Comparison of ENCODE assay signal across 18 mouse cellular contexts in the genomic region with DNA sequence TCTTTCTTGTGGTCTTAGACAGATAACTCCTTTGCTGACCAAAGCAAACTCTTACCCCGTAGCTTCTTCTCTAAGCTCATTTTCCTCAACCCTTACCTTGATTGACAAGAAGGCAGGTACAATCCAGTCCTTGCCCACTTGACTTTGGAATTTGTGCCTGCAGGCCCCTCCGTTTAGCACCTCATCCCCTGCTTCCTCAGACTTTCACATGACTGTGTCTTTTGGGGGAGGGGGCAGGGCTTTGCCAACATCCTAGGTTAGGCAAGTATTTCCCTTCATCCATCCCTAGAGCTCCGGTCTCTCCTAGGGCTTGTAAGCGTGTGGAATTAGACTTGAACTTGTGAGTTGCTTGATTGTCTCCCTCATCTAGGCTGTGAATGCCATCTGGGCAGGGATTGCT. TPM values are rescaled to one million over a fixed set of nuclear protein-coding genes. Genes with fewer than 3 reads are reported as not detected.
DNase-seq lines count a peak whose midpoint lies in the region; ATAC-seq and TF ChIP-seq lines count a peak whose summit lies in the region.
"Had no signal": no experiment of that assay in that cellular context is flagged by ENCODE, and none has a peak within 500 bp of the region (broad histone marks: within the 10 kb centered on the region; RNA-seq: fewer than 3 reads in every experiment).

No protein-coding gene starts in this region.

- TF ChIP-seq POLR2A in ES-Bruce4 (IDR thresholded peaks at IDR 0.05; ENCODE audit: insufficient read depth, low read length), result no peak

- H3K4me1 ChIP-seq in hindbrain, embryonic 14.5 days (replicated peaks; ENCODE audit: control insufficient read depth, insufficient read depth, low read length), result peaks cover 30% of the 10 kb centered on the region; the same call in 1 of the 2 replicates
- H3K4me1 ChIP-seq in hindbrain, embryonic 11.5 days (replicated peaks; ENCODE audit: control insufficient read depth, insufficient read depth, low read length), result peaks cover 5% of the 10 kb centered on the region; the same call in 1 of the 2 replicates
- H3K4me1 ChIP-seq in ES-Bruce4 (ENCODE audit: control insufficient read depth, insufficient read depth, low read length), result peaks cover 7% of the 10 kb centered on the region
- peaks cover 54% of the 10 kb centered on the region for H3K4me1 ChIP-seq in midbrain, embryonic 15.5 days
- H3K4me1 ChIP-seq in heart, embryonic 11.5 days (ENCODE audit: control insufficient read depth, insufficient read depth, low read length), result peaks cover 21% of the 10 kb centered on the region

- H3K36me3 ChIP-seq in hindbrain, embryonic 14.5 days (replicated peaks; ENCODE audit: control insufficient read depth, insufficient read depth), result no peaks in the 10 kb centered on the region
- H3K36me3 ChIP-seq in hindbrain, embryonic 11.5 days (ENCODE audit: control insufficient read depth, insufficient read depth, low read length), result no peaks in the 10 kb centered on the region
- no peaks in the 10 kb centered on the region for H3K36me3 ChIP-seq in ES-Bruce4 (ENCODE audit: control insufficient read depth, insufficient read depth, low read length, poor library complexity, severe bottlenecking)
- no peaks in the 10 kb centered on the region for H3K36me3 ChIP-seq in midbrain, embryonic 15.5 days (replicated peaks)
- no peaks in the 10 kb centered on the region for H3K36me3 ChIP-seq in heart, embryonic 11.5 days (ENCODE audit: control insufficient read depth, insufficient read depth, low read length)
- H3K36me3 ChIP-seq: embryonic facial prominence, embryonic 10.5 days; forebrain, embryonic 15.5 days; heart, embryonic 12.5 days had no signal

- no peak for ATAC-seq in hindbrain, embryonic 14.5 days (ENCODE audit: low FRiP score)
- ATAC-seq in hindbrain, embryonic 11.5 days (ENCODE audit: low FRiP score), result no peak
- ATAC-seq in midbrain, embryonic 15.5 days (replicated peaks), result no peak
- no peak for ATAC-seq in heart, embryonic 11.5 days (replicated peaks; ENCODE audit: insufficient number of reproducible peaks, low FRiP score, low TSS enrichment)
- ATAC-seq: activated CD4-positive, CD25-positive, alpha-beta regulatory T cell, adult 4 months; forebrain, embryonic 15.5 days; intestine, embryonic 16.5 days had no signal

- no peaks in the 10 kb centered on the region for H3K27me3 ChIP-seq in hindbrain, embryonic 14.5 days (ENCODE audit: control insufficient read depth, insufficient read depth, low read length)
- H3K27me3 ChIP-seq in hindbrain, embryonic 11.5 days (ENCODE audit: control insufficient read depth, insufficient read depth, low read length), result peaks cover 18% of the 10 kb centered on the region
- H3K27me3 ChIP-seq in ES-Bruce4 (ENCODE audit: control insufficient read depth, insufficient read depth, low read length, poor library complexity, severe bottlenecking), result no peaks in the 10 kb centered on the region
- no peaks in the 10 kb centered on the region for H3K27me3 ChIP-seq in midbrain, embryonic 15.5 days (replicated peaks)
- H3K27me3 ChIP-seq in heart, embryonic 11.5 days (ENCODE audit: control insufficient read depth, insufficient read depth, low read length), result peaks cover 46% of the 10 kb centered on the region
- H3K27me3 ChIP-seq: forebrain, embryonic 15.5 days had no signal

- H3K9me3 ChIP-seq in hindbrain, embryonic 14.5 days (ENCODE audit: control insufficient read depth, low read length), result no peaks in the 10 kb centered on the region
- no peaks in the 10 kb centered on the region for H3K9me3 ChIP-seq in hindbrain, embryonic 11.5 days (ENCODE audit: control insufficient read depth, low read length)
- no peaks in the 10 kb centered on the region for H3K9me3 ChIP-seq in ES-Bruce4 (replicated peaks; ENCODE audit: control insufficient read depth, insufficient read depth, low read length, poor library complexity, severe bottlenecking)
- no peaks in the 10 kb centered on the region for H3K9me3 ChIP-seq in midbrain, embryonic 15.5 days
- no peaks in the 10 kb centered on the region for H3K9me3 ChIP-seq in heart, embryonic 11.5 days (replicated peaks; ENCODE audit: control insufficient read depth, low read length)
- H3K9me3 ChIP-seq: embryonic facial prominence, embryonic 10.5 days; forebrain, embryonic 15.5 days; heart, embryonic 12.5 days had no signal

- 90% methylated on average over 4 of the region's 4 CpGs for WGBS in hindbrain, embryonic 14.5 days
- WGBS in hindbrain, embryonic 11.5 days, result 82% methylated on average over 4 of the region's 4 CpGs
- WGBS in midbrain, embryonic 15.5 days, result 86% methylated on average over 4 of the region's 4 CpGs
- 68% methylated on average over 4 of the region's 4 CpGs for WGBS in heart, embryonic 11.5 days (ENCODE audit: insufficient replicate concordance)

- H3K4me3 ChIP-seq in hindbrain, embryonic 14.5 days (replicated peaks; ENCODE audit: low read length), result no peak overlapping the region
- no peak overlapping the region for H3K4me3 ChIP-seq in hindbrain, embryonic 11.5 days (ENCODE audit: low read depth, low read length)
- H3K4me3 ChIP-seq in ES-Bruce4 (ENCODE audit: low read depth, low read length), result no peak overlapping the region
- H3K4me3 ChIP-seq in midbrain, embryonic 15.5 days, result no peak overlapping the region; the same call in 1 of the 2 replicates
- no peak overlapping the region for H3K4me3 ChIP-seq in heart, embryonic 11.5 days (ENCODE audit: low read depth, low read length)
- H3K4me3 ChIP-seq: embryonic facial prominence, embryonic 10.5 days; heart, adult 2 months; heart, embryonic 12.5 days had no signal

- no peak for DNase-seq in hindbrain, embryonic 14.5 days (ENCODE audit: low spot score)
- no peak for DNase-seq in hindbrain, embryonic 11.5 days (ENCODE audit: low spot score)
- peak; percentile 72 for DNase-seq in ES-CJ7 (ENCODE audit: low read depth, low spot score)
- no peak for DNase-seq in adrenal gland, postnatal 36 days
- DNase-seq: adrenal gland, postnatal 14 days; cerebellum, adult 2 months; cerebellum, postnatal 10 days; gastrocnemius, postnatal 14 days; heart, adult 2 months; kidney, adult 2 months had no signal

- H3K4me2 ChIP-seq in hindbrain, embryonic 14.5 days (replicated peaks), result peak overlapping the region; percentile 68
- no peak overlapping the region for H3K4me2 ChIP-seq in hindbrain, embryonic 11.5 days (replicated peaks; ENCODE audit: low read depth, low read length)
- peak overlapping the region; percentile 78 for H3K4me2 ChIP-seq in midbrain, embryonic 15.5 days
- H3K4me2 ChIP-seq in heart, embryonic 11.5 days, result no peak overlapping the region
- H3K4me2 ChIP-seq: heart, embryonic 12.5 days had no signal

- 0 out of 2 replicates have a peak, but pooled peaks have one; percentile 26 for TF ChIP-seq EP300 in ES-Bruce4 (IDR thresholded peaks at IDR 0.05; ENCODE audit: insufficient read depth, low read depth, low read length)

- no peak for TF ChIP-seq CTCF in ES-Bruce4 (IDR thresholded peaks at IDR 0.05; ENCODE audit: low read depth, low read length)

- H3K9ac ChIP-seq in hindbrain, embryonic 14.5 days, result no peak overlapping the region
- no peak overlapping the region for H3K9ac ChIP-seq in hindbrain, embryonic 11.5 days (ENCODE audit: low read depth, low read length)
- no peak overlapping the region for H3K9ac ChIP-seq in ES-Bruce4 (ENCODE audit: low read depth, poor library complexity, severe bottlenecking)
- H3K9ac ChIP-seq in midbrain, embryonic 15.5 days, result no peak overlapping the region; the same call in 1 of the 2 replicates
- no peak overlapping the region for H3K9ac ChIP-seq in heart, embryonic 11.5 days (ENCODE audit: low read depth, low read length)
- H3K9ac ChIP-seq: forebrain, embryonic 15.5 days; heart, embryonic 12.5 days had no signal

- H3K27ac ChIP-seq in hindbrain, embryonic 14.5 days, result no peak overlapping the region
- no peak overlapping the region for H3K27ac ChIP-seq in hindbrain, embryonic 11.5 days (ENCODE audit: low read depth, low read length)
- no peak overlapping the region for H3K27ac ChIP-seq in ES-Bruce4 (ENCODE audit: insufficient read depth, low read length)
- no peak overlapping the region for H3K27ac ChIP-seq in midbrain, embryonic 15.5 days
- H3K27ac ChIP-seq in heart, embryonic 11.5 days (ENCODE audit: low read depth, low read length), result no peak overlapping the region
- H3K27ac ChIP-seq: embryonic facial prominence, embryonic 10.5 days; heart, adult 2 months had no signal

RNA-seq across cellular contexts. Expression of a gene that starts 3.0 kb away (rescaled TPM):
- polyA plus RNA-seq in hindbrain, embryonic 14.5 days (2014; fragmentation: Nextera tagmentation; extraction: Ambion mirVana), result 19.5 and 24.3 TPM in 2 replicates
- polyA plus RNA-seq in hindbrain, embryonic 11.5 days (2014; fragmentation: Nextera tagmentation; extraction: Ambion mirVana), result 4.0 and 5.0 TPM in 2 replicates
- 21.4 and 23.6 TPM in 2 replicates for polyA plus RNA-seq in ES-Bruce4 (2011; ENCODE audit: insufficient read depth, insufficient read length, low read depth, missing spikeins)
- 15.6 and 19.6 TPM in 2 replicates for polyA plus RNA-seq in midbrain, embryonic 15.5 days (2015; fragmentation: Nextera tagmentation; extraction: Ambion mirVana)
- 10 to 100 TPM; 49.7 to 67.5 TPM for total RNA-seq in adrenal gland, postnatal 36 days (2021)
- 1.6 and 2.3 TPM in 2 replicates for polyA plus RNA-seq in heart, embryonic 11.5 days (2014; fragmentation: Nextera tagmentation; extraction: Ambion mirVana)

Comparison
In these comparisons a context has a peak if more than half of its experiments do, and no peak if none do; other contexts are left out.
1. H3K4me2 ChIP-seq: peak in hindbrain, embryonic 14.5 days (single experiment) and midbrain, embryonic 15.5 days (single experiment); none in hindbrain, embryonic 11.5 days (single experiment) and heart, embryonic 11.5 days (single experiment).